Mouse (Mus musculus) megakaryocyte, embryonic 14.5 days (primary cell): ENCODE results near the gene Gm10722.
"Not testable (repeated sequence)": the region's sequence is repeated elsewhere in the genome, so short reads cannot be mapped to it uniquely, and the experiment has no call there.

Experiments used
- FLI1 ChIP-seq: IDR thresholded peaks from 2 replicates; pipeline ENCODE4 v1.6.1; 2012; ENCODE audit warnings: low read length, inconsistent platforms, mixed read lengths
- GATA1 ChIP-seq: IDR thresholded peaks from 3 replicates; pipeline ENCODE4 v1.6.1; 2012; ENCODE audit warnings: mixed read lengths, low read length, inconsistent platforms, borderline replicate concordance

GRCm38 (mm10) chr9:3002794-3003396 is 2.2 kb downstream of the Gm10722 start, which contains the start of gene Gm11168:
- TF ChIP-seq GATA1, FLI1: not testable (repeated sequence)
